ENCODE assay signal across 32 mouse cellular contexts in genomic region chr7:109747747-109748146, GRCm38 (mm10). TPM values are rescaled to one million over a fixed set of nuclear protein-coding genes. Genes with fewer than 3 reads are reported as not detected.
DNase-seq lines count a peak whose midpoint lies in the region; ATAC-seq and TF ChIP-seq lines count a peak whose summit lies in the region.
"Had no signal": no experiment of that assay in that cellular context is flagged by ENCODE, and none has a peak within 500 bp of the region (broad histone marks: within the 10 kb centered on the region; RNA-seq: fewer than 3 reads in every experiment).

No protein-coding gene starts in this region.

- ATAC-seq in heart, postnatal 0 days (ENCODE audit: insufficient read depth, low read depth): no peak
- no peak for ATAC-seq in kidney, embryonic 16.5 days (ENCODE audit: low FRiP score, low TSS enrichment)
- no peak for ATAC-seq in midbrain, postnatal 0 days (ENCODE audit: low FRiP score)
- no peak for ATAC-seq in midbrain, embryonic 13.5 days
- ATAC-seq: activated CD4-positive, CD25-positive, alpha-beta regulatory T cell, adult 4 months; forebrain, embryonic 13.5 days had no signal

- peaks cover 45% of the 10 kb centered on the region for H3K36me3 ChIP-seq in heart, postnatal 0 days (replicated peaks; ENCODE audit: control insufficient read depth, insufficient read depth, low read length)
- peaks cover 22% of the 10 kb centered on the region for H3K36me3 ChIP-seq in kidney, embryonic 16.5 days (ENCODE audit: insufficient read depth, low read length)
- peaks cover 36% of the 10 kb centered on the region for H3K36me3 ChIP-seq in midbrain, postnatal 0 days (ENCODE audit: insufficient read depth, low read length)
- H3K36me3 ChIP-seq in midbrain, embryonic 13.5 days: peaks cover 39% of the 10 kb centered on the region

- 54% methylated on average over 1 of the region's 1 CpGs for WGBS in heart, postnatal 0 days
- WGBS in kidney, embryonic 16.5 days: 56% methylated on average over 1 of the region's 1 CpGs
- WGBS in midbrain, postnatal 0 days: 60% methylated on average over 1 of the region's 1 CpGs
- WGBS in midbrain, embryonic 13.5 days: 65% methylated on average over 1 of the region's 1 CpGs

- no peaks in the 10 kb centered on the region for H3K27me3 ChIP-seq in heart, postnatal 0 days (ENCODE audit: control insufficient read depth, insufficient read depth, low read length)
- no peaks in the 10 kb centered on the region for H3K27me3 ChIP-seq in kidney, embryonic 16.5 days (ENCODE audit: insufficient read depth, low read length)
- no peaks in the 10 kb centered on the region for H3K27me3 ChIP-seq in midbrain, postnatal 0 days (ENCODE audit: insufficient read depth, low read length)
- H3K27me3 ChIP-seq in midbrain, embryonic 13.5 days: no peaks in the 10 kb centered on the region
- H3K27me3 ChIP-seq: forebrain, embryonic 13.5 days; heart, embryonic 13.5 days; hindbrain, embryonic 13.5 days; limb, embryonic 15.5 days; liver, embryonic 15.5 days; midbrain, embryonic 12.5 days had no signal

- no peak overlapping the region for H3K9ac ChIP-seq in heart, postnatal 0 days (replicated peaks; ENCODE audit: low read depth, low read length)
- H3K9ac ChIP-seq in kidney, embryonic 16.5 days (replicated peaks; ENCODE audit: low read length): no peak overlapping the region
- no peak overlapping the region for H3K9ac ChIP-seq in midbrain, postnatal 0 days (replicated peaks; ENCODE audit: low read length, poor library complexity, severe bottlenecking)
- H3K9ac ChIP-seq in midbrain, embryonic 13.5 days (replicated peaks): no peak overlapping the region
- H3K9ac ChIP-seq: forebrain, embryonic 13.5 days; heart, embryonic 13.5 days; hindbrain, embryonic 13.5 days; limb, embryonic 15.5 days; liver, embryonic 15.5 days; midbrain, embryonic 12.5 days had no signal

- no peak overlapping the region for H3K4me2 ChIP-seq in heart, postnatal 0 days (ENCODE audit: low read depth, low read length)
- H3K4me2 ChIP-seq in kidney, embryonic 16.5 days (replicated peaks; ENCODE audit: low read depth, low read length): no peak overlapping the region
- no peak overlapping the region for H3K4me2 ChIP-seq in midbrain, postnatal 0 days (ENCODE audit: low read depth, low read length, poor library complexity, severe bottlenecking)
- H3K4me2 ChIP-seq in midbrain, embryonic 13.5 days (replicated peaks): no peak overlapping the region
- H3K4me2 ChIP-seq: forebrain, embryonic 13.5 days; heart, embryonic 13.5 days; hindbrain, embryonic 13.5 days; limb, embryonic 15.5 days; liver, embryonic 15.5 days; midbrain, embryonic 12.5 days had no signal

- peak; percentile 26 for TF ChIP-seq CTCF in heart, postnatal 0 days (IDR thresholded peaks at IDR 0.05; ENCODE audit: low read depth)
- peak; percentile 54 for TF ChIP-seq CTCF in midbrain, postnatal 0 days (IDR thresholded peaks at IDR 0.05)

- DNase-seq in heart, postnatal 0 days (ENCODE audit: low spot score): no peak
- no peak for DNase-seq in heart, postnatal 36 days
- peak; percentile 23 for DNase-seq in kidney, postnatal 14 days
- no peak for DNase-seq in midbrain, postnatal 0 days (ENCODE audit: low spot score)
- DNase-seq in cerebellum, adult 9-10 months: no peak
- DNase-seq: adrenal gland, postnatal 10 days; cerebellum, adult 2 months; gastrocnemius, postnatal 14 days; heart, adult 18-20 months; kidney, postnatal 25 days; layer of hippocampus, adult 9-11 months; left cerebral cortex, postnatal 4 days; lung, postnatal 10 days; thymus, adult 2 months had no signal

- H3K9me3 ChIP-seq in heart, postnatal 0 days (replicated peaks; ENCODE audit: control insufficient read depth, low read length): no peaks in the 10 kb centered on the region
- no peaks in the 10 kb centered on the region for H3K9me3 ChIP-seq in kidney, embryonic 16.5 days (ENCODE audit: low read length)
- no peaks in the 10 kb centered on the region for H3K9me3 ChIP-seq in midbrain, postnatal 0 days (ENCODE audit: low read length)
- H3K9me3 ChIP-seq in midbrain, embryonic 13.5 days: no peaks in the 10 kb centered on the region
- H3K9me3 ChIP-seq: forebrain, embryonic 13.5 days; heart, embryonic 13.5 days; hindbrain, embryonic 13.5 days; limb, embryonic 15.5 days; liver, embryonic 15.5 days; midbrain, embryonic 12.5 days had no signal

- peaks cover 5% of the 10 kb centered on the region; the same call in 1 of the 2 replicates for H3K4me1 ChIP-seq in heart, postnatal 0 days (ENCODE audit: control insufficient read depth, insufficient read depth)
- H3K4me1 ChIP-seq in kidney, embryonic 16.5 days (ENCODE audit: insufficient read depth, low read length): peaks cover 5% of the 10 kb centered on the region
- H3K4me1 ChIP-seq in midbrain, postnatal 0 days (ENCODE audit: insufficient read depth, low read length): no peaks in the 10 kb centered on the region; the same call in 1 of the 2 replicates
- H3K4me1 ChIP-seq in midbrain, embryonic 13.5 days (replicated peaks): peaks cover 14% of the 10 kb centered on the region

- H3K27ac ChIP-seq in heart, postnatal 0 days (ENCODE audit: low read depth): no peak overlapping the region
- no peak overlapping the region for H3K27ac ChIP-seq in kidney, embryonic 16.5 days (ENCODE audit: low read length)
- no peak overlapping the region for H3K27ac ChIP-seq in midbrain, postnatal 0 days (ENCODE audit: low read depth, low read length)
- no peak overlapping the region for H3K27ac ChIP-seq in midbrain, embryonic 13.5 days
- H3K27ac ChIP-seq: forebrain, embryonic 13.5 days; heart, embryonic 13.5 days; hindbrain, embryonic 13.5 days; limb, embryonic 15.5 days; liver, embryonic 15.5 days; midbrain, embryonic 12.5 days had no signal

- H3K4me3 ChIP-seq in heart, postnatal 0 days (ENCODE audit: low read depth, low read length): no peak overlapping the region
- H3K4me3 ChIP-seq in kidney, embryonic 16.5 days (ENCODE audit: low read length): no peak overlapping the region
- H3K4me3 ChIP-seq in midbrain, postnatal 0 days (ENCODE audit: low read depth, low read length): no peak overlapping the region
- no peak overlapping the region for H3K4me3 ChIP-seq in midbrain, embryonic 13.5 days (replicated peaks)
- H3K4me3 ChIP-seq: forebrain, embryonic 13.5 days; heart, embryonic 13.5 days; hindbrain, embryonic 13.5 days; limb, embryonic 15.5 days; liver, embryonic 15.5 days; midbrain, embryonic 12.5 days had no signal

- intact Hi-C loops in heart, postnatal 36 days (cut with DNase I): no loop called here

- no peak for TF ChIP-seq EP300 in heart, postnatal 0 days (IDR thresholded peaks at IDR 0.05; ENCODE audit: low read depth)

RNA-seq across cellular contexts. Expression of gene Tmem9b, which starts 4.9 kb away (rescaled TPM):
- total RNA-seq in heart, postnatal 0 days (2014; rRNA removed; ENCODE audit: low replicate concordance): 111 and 142 TPM in 2 replicates
- polyA plus RNA-seq in heart, postnatal 0 days (2015; fragmentation: Nextera tagmentation; extraction: Ambion mirVana): 72.9 and 74.8 TPM in 2 replicates
- 10 to 100 TPM; 29.8 to 31.1 TPM for total RNA-seq in heart, postnatal 36 days (2021)
- polyA plus RNA-seq in kidney, embryonic 16.5 days (2015; fragmentation: Nextera tagmentation; extraction: Ambion mirVana): 60.2 and 64.1 TPM in 2 replicates
- total RNA-seq in midbrain, postnatal 0 days (2014; rRNA removed): 316 and 407 TPM in 2 replicates
- polyA plus RNA-seq in midbrain, postnatal 0 days (2015; fragmentation: Nextera tagmentation; extraction: Ambion mirVana): 167 and 169 TPM in 2 replicates
- 86.2 and 91.1 TPM in 2 replicates for polyA plus RNA-seq in midbrain, embryonic 13.5 days (2015; fragmentation: Nextera tagmentation; extraction: Ambion mirVana)

RNA-seq across cellular contexts. Expression of gene Ascl3, which starts 16.2 kb away (rescaled TPM):
- total RNA-seq in heart, postnatal 0 days (2014; rRNA removed; ENCODE audit: low replicate concordance): not detected in 2 replicates
- polyA plus RNA-seq in heart, postnatal 0 days (2015; fragmentation: Nextera tagmentation; extraction: Ambion mirVana): 0.34 TPM in 1 of 2 replicates, not detected in the other
- total RNA-seq in heart, postnatal 36 days (2021): not detected
- polyA plus RNA-seq in kidney, embryonic 16.5 days (2015; fragmentation: Nextera tagmentation; extraction: Ambion mirVana): 0.36 TPM in 1 of 2 replicates, not detected in the other
- total RNA-seq in midbrain, postnatal 0 days (2014; rRNA removed): not detected in 2 replicates
- 0.23 TPM in 1 of 2 replicates, not detected in the other for polyA plus RNA-seq in midbrain, postnatal 0 days (2015; fragmentation: Nextera tagmentation; extraction: Ambion mirVana)
- polyA plus RNA-seq in midbrain, embryonic 13.5 days (2015; fragmentation: Nextera tagmentation; extraction: Ambion mirVana): 0.40 TPM in 1 of 2 replicates, not detected in the other
- total RNA-seq: adrenal gland, postnatal 10 days; gastrocnemius, postnatal 14 days; heart, adult 18-20 months; heart, postnatal 25 days; left cerebral cortex, adult 18-20 months; left cerebral cortex, postnatal 4 days; MEL had no signal
- polyA plus RNA-seq: activated CD4-positive, CD25-positive, alpha-beta regulatory T cell, adult 4 months; embryonic facial prominence, embryonic 14.5 days; forebrain, embryonic 13.5 days; heart, embryonic 13.5 days; intestine, embryonic 14.5 days; limb, embryonic 15.5 days; liver, embryonic 15.5 days; midbrain, embryonic 12.5 days; neural tube, embryonic 11.5 days had no signal

RNA-seq across cellular contexts. Expression of gene BC051019, which starts 24.1 kb away (rescaled TPM):
- total RNA-seq in heart, postnatal 0 days (2014; rRNA removed; ENCODE audit: low replicate concordance): 0.27 TPM in 1 of 2 replicates, not detected in the other
- polyA plus RNA-seq in heart, postnatal 0 days (2015; fragmentation: Nextera tagmentation; extraction: Ambion mirVana): 0.48 TPM in 1 of 2 replicates, not detected in the other
- total RNA-seq in heart, postnatal 36 days (2021): not detected
- polyA plus RNA-seq in kidney, embryonic 16.5 days (2015; fragmentation: Nextera tagmentation; extraction: Ambion mirVana): 0.25 TPM in 1 of 2 replicates, not detected in the other
- 1.5 TPM in 1 of 2 replicates, not detected in the other for total RNA-seq in midbrain, postnatal 0 days (2014; rRNA removed)
- polyA plus RNA-seq in midbrain, postnatal 0 days (2015; fragmentation: Nextera tagmentation; extraction: Ambion mirVana): 0.45 and 0.58 TPM in 2 replicates
- polyA plus RNA-seq in midbrain, embryonic 13.5 days (2015; fragmentation: Nextera tagmentation; extraction: Ambion mirVana): not detected in 2 replicates
- total RNA-seq: adrenal gland, postnatal 10 days; gastrocnemius, postnatal 14 days; heart, postnatal 25 days; left cerebral cortex, adult 18-20 months; megakaryocyte, adult 5-6 weeks; MEL had no signal
- polyA plus RNA-seq: intestine, embryonic 14.5 days; limb, embryonic 15.5 days; midbrain, embryonic 12.5 days; small intestine, adult 2 months had no signal

RNA-seq across cellular contexts. Expression of gene Nrip3, which starts 34.1 kb away (rescaled TPM):
- total RNA-seq in heart, postnatal 0 days (2014; rRNA removed; ENCODE audit: low replicate concordance): 0.15 and 0.53 TPM in 2 replicates
- polyA plus RNA-seq in heart, postnatal 0 days (2015; fragmentation: Nextera tagmentation; extraction: Ambion mirVana): 0.18 and 0.33 TPM in 2 replicates
- under 1 TPM; 0.08 to 0.47 TPM for total RNA-seq in heart, postnatal 36 days (2021)
- 0.65 and 0.92 TPM in 2 replicates for polyA plus RNA-seq in kidney, embryonic 16.5 days (2015; fragmentation: Nextera tagmentation; extraction: Ambion mirVana)
- 25.4 and 38.5 TPM in 2 replicates for total RNA-seq in midbrain, postnatal 0 days (2014; rRNA removed)
- polyA plus RNA-seq in midbrain, postnatal 0 days (2015; fragmentation: Nextera tagmentation; extraction: Ambion mirVana): 17.8 and 21.7 TPM in 2 replicates
- 2.0 and 2.2 TPM in 2 replicates for polyA plus RNA-seq in midbrain, embryonic 13.5 days (2015; fragmentation: Nextera tagmentation; extraction: Ambion mirVana)
- total RNA-seq: MEL had no signal
- polyA plus RNA-seq: C2C12 had no signal

RNA-seq across cellular contexts. Expression of gene Akip1, which starts 44.3 kb away (rescaled TPM):
- 6.9 and 14.8 TPM in 2 replicates for total RNA-seq in heart, postnatal 0 days (2014; rRNA removed; ENCODE audit: low replicate concordance)
- 29.5 and 32.7 TPM in 2 replicates for polyA plus RNA-seq in heart, postnatal 0 days (2015; fragmentation: Nextera tagmentation; extraction: Ambion mirVana)
- total RNA-seq in heart, postnatal 36 days (2021): 10 to 100 TPM; 11.4 to 16.0 TPM
- polyA plus RNA-seq in kidney, embryonic 16.5 days (2015; fragmentation: Nextera tagmentation; extraction: Ambion mirVana): 32.8 and 34.0 TPM in 2 replicates
- total RNA-seq in midbrain, postnatal 0 days (2014; rRNA removed): 7.3 and 8.2 TPM in 2 replicates
- 12.1 and 13.7 TPM in 2 replicates for polyA plus RNA-seq in midbrain, postnatal 0 days (2015; fragmentation: Nextera tagmentation; extraction: Ambion mirVana)
- 12.7 and 13.9 TPM in 2 replicates for polyA plus RNA-seq in midbrain, embryonic 13.5 days (2015; fragmentation: Nextera tagmentation; extraction: Ambion mirVana)
